Mouse (Mus musculus): ENCODE data around the gene Npffr2.
"Not testable (repeated sequence)": the region's sequence is repeated elsewhere in the genome, so short reads cannot be mapped to it uniquely, and the experiment has no call there.

The Npffr2 gene
- long read RNA-seq, experiment 1 = 0 reads
- long read RNA-seq, experiment 2 = 0 reads

GRCm38 (mm10) chr5:89526878-89527578 lies at the start of gene Npffr2:
Npffr2 (plus strand) TSS chr5:89527429.
- intact Hi-C loops (cut with DNase I) = no loop called here

GRCm38 (mm10) chr5:89492560-89492959 lies 34.7 kb upstream of the Npffr2 start:
- intact Hi-C loops (cut with DNase I) = no loop called here

- intact Hi-C loops (cut with DNase I) = loop anchor here (2.0 kb wide), 1 partner anchor 45 kb away; no protein-coding TSS in a partner anchor
Measured at GRCm38 (mm10) chr5:89500182-89500581, 27.0 kb upstream of the Npffr2 start.

GRCm38 (mm10) chr5:89518641-89519040 lies 8.6 kb upstream of the Npffr2 start:
- intact Hi-C loops (cut with DNase I) = no loop called here

GRCm38 (mm10) chr5:89526181-89526778 lies 949 bp upstream of the Npffr2 start:
- intact Hi-C loops (cut with DNase I) = no loop called here

GRCm38 (mm10) chr5:89528951-89529350 lies 1.7 kb downstream of the Npffr2 start:
- intact Hi-C loops (cut with DNase I) = no loop called here

- intact Hi-C loops (cut with DNase I) = no loop called here
Measured at GRCm38 (mm10) chr5:89529391-89529790, 2.2 kb downstream of the Npffr2 start.

- intact Hi-C loops (cut with DNase I) = no loop called here
Measured at GRCm38 (mm10) chr5:89536018-89536417, 8.8 kb downstream of the Npffr2 start.

- intact Hi-C loops (cut with DNase I) = loop anchor here (2.0 kb wide), 1 partner anchor 138 kb away; no protein-coding TSS in a partner anchor
Measured at GRCm38 (mm10) chr5:89542472-89542871, 15.2 kb downstream of the Npffr2 start.

- intact Hi-C loops (cut with DNase I) = loop anchor here (2.0 kb wide), 1 partner anchor 137 kb away; no protein-coding TSS in a partner anchor
Measured at GRCm38 (mm10) chr5:89543476-89543875, 16.2 kb downstream of the Npffr2 start.

GRCm38 (mm10) chr5:89559118-89559517 lies 31.9 kb downstream of the Npffr2 start:
- intact Hi-C loops (cut with DNase I) = not testable (repeated sequence)

- intact Hi-C loops (cut with DNase I) = no loop called here
Measured at GRCm38 (mm10) chr5:89561381-89561780, 34.2 kb downstream of the Npffr2 start.

GRCm38 (mm10) chr5:89578678-89579077 lies 51.4 kb downstream of the Npffr2 start:
- intact Hi-C loops (cut with DNase I) = no loop called here

GRCm38 (mm10) chr5:89579181-89579580 lies 52.0 kb downstream of the Npffr2 start:
- intact Hi-C loops (cut with DNase I) = no loop called here

GRCm38 (mm10) chr5:89581143-89581542 lies 53.9 kb downstream of the Npffr2 start:
- intact Hi-C loops (cut with DNase I) = no loop called here

- intact Hi-C loops (cut with DNase I) = no loop called here
Measured at GRCm38 (mm10) chr5:89581742-89582366, 54.6 kb downstream of the Npffr2 start.

GRCm38 (mm10) chr5:89585021-89585420 lies 57.8 kb downstream of the Npffr2 start:
- intact Hi-C loops (cut with DNase I) = no loop called here

- intact Hi-C loops (cut with DNase I) = no loop called here
Measured at GRCm38 (mm10) chr5:89592301-89592700, 65.1 kb downstream of the Npffr2 start.

GRCm38 (mm10) chr5:89611322-89612015 lies 84.2 kb downstream of the Npffr2 start:
- intact Hi-C loops (cut with DNase I) = no loop called here

- intact Hi-C loops (cut with DNase I) = no loop called here
Measured at GRCm38 (mm10) chr5:89612262-89612661, 85.0 kb downstream of the Npffr2 start.

- intact Hi-C loops (cut with DNase I) = no loop called here
Measured at GRCm38 (mm10) chr5:89631599-89631998, 104.4 kb downstream of the Npffr2 start.
